Comparison of ENCODE assay signal across 12 mouse cellular contexts in the genomic region with DNA sequence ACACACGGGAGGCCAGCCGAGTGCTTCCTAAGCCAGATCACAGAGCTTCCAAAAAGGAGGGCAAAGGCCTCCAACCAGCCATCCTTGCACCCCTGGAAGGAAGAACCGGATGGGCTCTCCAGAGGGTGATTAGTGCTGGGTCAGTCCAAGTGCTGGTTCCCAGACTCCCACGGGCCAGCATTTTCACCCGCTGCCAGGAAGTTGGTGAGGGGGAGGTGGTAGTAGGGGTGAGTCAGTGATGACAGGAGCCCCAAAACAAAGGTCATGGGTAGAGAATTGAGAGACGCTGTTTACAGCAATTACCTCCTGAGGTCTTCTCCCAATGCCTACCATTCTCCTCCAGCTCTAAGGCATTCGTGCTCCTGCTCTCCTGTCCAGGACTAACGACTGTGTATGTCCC. TPM values are rescaled to one million over a fixed set of nuclear protein-coding genes. Genes with fewer than 3 reads are reported as not detected.
DNase-seq lines count a peak whose midpoint lies in the region; ATAC-seq lines count a peak whose summit lies in the region.
"Had no signal": no experiment of that assay in that cellular context is flagged by ENCODE, and none has a peak within 500 bp of the region (broad histone marks: within the 10 kb centered on the region; RNA-seq: fewer than 3 reads in every experiment).

No protein-coding gene starts in this region.

- H3K27ac ChIP-seq in stomach, embryonic 14.5 days (ENCODE audit: low read length), result peak overlapping the region; percentile 44; the same call in 1 of the 2 replicates
- H3K27ac ChIP-seq: forebrain, embryonic 13.5 days had no signal

- H3K4me1 ChIP-seq in stomach, embryonic 14.5 days (ENCODE audit: control insufficient read depth, insufficient read depth, low read length), result peaks cover 24% of the 10 kb centered on the region; the same call in 1 of the 2 replicates

- H3K36me3 ChIP-seq in stomach, embryonic 14.5 days (ENCODE audit: control insufficient read depth, insufficient read depth, low read length), result no peaks in the 10 kb centered on the region
- H3K36me3 ChIP-seq: liver, embryonic 15.5 days had no signal

- DNase-seq in heart, adult 11 months, result peak; percentile 97
- no peak for DNase-seq in heart, postnatal 14 days
- DNase-seq in ovary, adult 18-20 months (ENCODE audit: low spot score), result peak; percentile 48
- no peak for DNase-seq in ovary, postnatal 10 days (ENCODE audit: low spot score)
- peak; percentile 77 for DNase-seq in fibroblast of lung, adult 2 months (ENCODE audit: low read depth)
- no peak for DNase-seq in left cerebral cortex, postnatal 36 days (ENCODE audit: low spot score in 2 of 2)
- DNase-seq in left cerebral cortex, adult 18-20 months (ENCODE audit: low spot score in 2 of 2), result no peak
- DNase-seq: cerebellum, adult 11 months had no signal

- H3K9me3 ChIP-seq in stomach, embryonic 14.5 days (ENCODE audit: control insufficient read depth, low read depth, low read length), result no peaks in the 10 kb centered on the region
- H3K9me3 ChIP-seq: forebrain, embryonic 13.5 days; liver, embryonic 15.5 days had no signal

- no peaks in the 10 kb centered on the region for H3K27me3 ChIP-seq in stomach, embryonic 14.5 days (ENCODE audit: control insufficient read depth, insufficient read depth, low read length)

- no peak overlapping the region for H3K4me2 ChIP-seq in stomach, embryonic 14.5 days (replicated peaks; ENCODE audit: low read depth, low read length)

- no peak overlapping the region for H3K9ac ChIP-seq in stomach, embryonic 14.5 days (replicated peaks; ENCODE audit: low read depth, low read length)
- H3K9ac ChIP-seq: liver, embryonic 15.5 days had no signal

- intact Hi-C loops in heart, postnatal 14 days (cut with DNase I), result no loop called here
- intact Hi-C loops in left cerebral cortex, postnatal 36 days (cut with DNase I), result loop anchor here (2.0 to 5.0 kb wide), 2 partner anchors 103 to 130 kb away; partner anchors contain the start of gene Aip

- WGBS in stomach, embryonic 14.5 days, result 72% methylated on average over 8 of the region's 8 CpGs

- no peak overlapping the region for H3K4me3 ChIP-seq in stomach, embryonic 14.5 days (ENCODE audit: low read depth, low read length)

- ATAC-seq in stomach, embryonic 14.5 days (ENCODE audit: insufficient number of reproducible peaks, insufficient read depth, low FRiP score, low read depth), result no peak
- ATAC-seq: forebrain, embryonic 13.5 days had no signal

RNA-seq across cellular contexts. Expression of gene Pold4, which starts 1.3 kb away (rescaled TPM):
- total RNA-seq in heart, postnatal 14 days (2021), result 10 to 100 TPM in 1 of 2 experiments, 1 to 10 TPM in 1; 9.5 to 10.8 TPM
- 25.5 and 26.3 TPM in 2 replicates for polyA plus RNA-seq in stomach, embryonic 14.5 days (2014; fragmentation: Nextera tagmentation; extraction: Ambion mirVana)
- 10 to 100 TPM; 15.9 to 17.8 TPM for total RNA-seq in left cerebral cortex, postnatal 36 days (2021)
- 10 to 100 TPM; 13.4 to 18.2 TPM for total RNA-seq in left cerebral cortex, adult 18-20 months (2021)

RNA-seq across cellular contexts. Expression of gene AC109138.7, which starts 16.3 kb away (rescaled TPM):
- total RNA-seq in heart, postnatal 14 days (2021), result not detected
- polyA plus RNA-seq in stomach, embryonic 14.5 days (2014; fragmentation: Nextera tagmentation; extraction: Ambion mirVana), result not detected in 2 replicates
- not detected for total RNA-seq in left cerebral cortex, postnatal 36 days (2021)
- total RNA-seq in left cerebral cortex, adult 18-20 months (2021), result not detected
- polyA plus RNA-seq: forebrain, embryonic 13.5 days; liver, embryonic 15.5 days; neural tube, embryonic 11.5 days had no signal

RNA-seq across cellular contexts. Expression of gene Clcf1, which starts 16.4 kb away (rescaled TPM):
- 1 to 10 TPM; 1.6 to 2.0 TPM for total RNA-seq in heart, postnatal 14 days (2021)
- 7.3 and 8.3 TPM in 2 replicates for polyA plus RNA-seq in stomach, embryonic 14.5 days (2014; fragmentation: Nextera tagmentation; extraction: Ambion mirVana)
- total RNA-seq in left cerebral cortex, postnatal 36 days (2021), result 1 to 10 TPM in 1 of 2 experiments, under 1 TPM in 1; 0.84 to 1.2 TPM
- 1 to 10 TPM; 1.5 to 1.9 TPM for total RNA-seq in left cerebral cortex, adult 18-20 months (2021)

RNA-seq across cellular contexts. Expression of gene Rad9a, which starts 29.0 kb away (rescaled TPM):
- total RNA-seq in heart, postnatal 14 days (2021), result 1 to 10 TPM; 4.7 to 5.0 TPM
- polyA plus RNA-seq in stomach, embryonic 14.5 days (2014; fragmentation: Nextera tagmentation; extraction: Ambion mirVana), result 33.3 and 33.5 TPM in 2 replicates
- total RNA-seq in left cerebral cortex, postnatal 36 days (2021), result 10 to 100 TPM in 1 of 2 experiments, 1 to 10 TPM in 1; 6.1 to 10.8 TPM
- total RNA-seq in left cerebral cortex, adult 18-20 months (2021), result 10 to 100 TPM in 1 of 2 experiments, 1 to 10 TPM in 1; 7.2 to 10.1 TPM

RNA-seq across cellular contexts. Expression of gene Ppp1ca, which starts 38.5 kb away (rescaled TPM):
- total RNA-seq in heart, postnatal 14 days (2021), result 100 to 1,000 TPM; 368 to 404 TPM
- polyA plus RNA-seq in stomach, embryonic 14.5 days (2014; fragmentation: Nextera tagmentation; extraction: Ambion mirVana), result 759 and 780 TPM in 2 replicates
- 100 to 1,000 TPM; 292 to 320 TPM for total RNA-seq in left cerebral cortex, postnatal 36 days (2021)
- total RNA-seq in left cerebral cortex, adult 18-20 months (2021), result 100 to 1,000 TPM; 303 to 333 TPM

Comparison
In these comparisons a context has a peak if more than half of its experiments do, and no peak if none do; other contexts are left out.
1. DNase-seq: peak in heart, adult 11 months (single experiment), ovary, adult 18-20 months (single experiment) and fibroblast of lung, adult 2 months (single experiment); none in heart, postnatal 14 days (0 of 2), ovary, postnatal 10 days (single experiment), left cerebral cortex, postnatal 36 days (0 of 2) and left cerebral cortex, adult 18-20 months (0 of 2).